Mouse (Mus musculus) lung, embryonic 16.5 days (tissue): ENCODE measurements at regions not wholly inside any gene's neighbourhood (a gene's known extent, or its start where the extent isn't known, plus 50 kb on each side); places are given as distances from the start of the nearest gene placed in this dataset.
A peak's percentile ranks its signal among the peaks of the same experiment; 100 is the strongest.

Experiments used
- ATAC-seq: fragments of 200-750 bp; cut with Nextera tagmentation; 2 replicates; pipeline ENCODE4 v1.8.0; 2017; ENCODE audit warnings: low read depth, mild to moderate bottlenecking, moderate library complexity
- H3K27ac ChIP-seq: fragments of 300-500 bp; sonication (generic); 2 replicates; pipeline ENCODE4 v1.5.1; 2014; ENCODE audit warnings: mild to moderate bottlenecking, control low read depth, low read length
- H3K27me3 ChIP-seq: fragments of 300-500 bp; sonication (generic); 2 replicates; pipeline ENCODE4 v1.6.1; 2014; ENCODE audit warnings: low read depth, low read length, mixed read lengths; ENCODE audit not compliant: control insufficient read depth, insufficient read depth
- H3K36me3 ChIP-seq: fragments of 300-500 bp; sonication (generic); 2 replicates; pipeline ENCODE4 v1.6.1; 2014; ENCODE audit warnings: low read length; ENCODE audit not compliant: control insufficient read depth, insufficient read depth
- H3K4me1 ChIP-seq: fragments of 300-500 bp; sonication (generic); replicated peaks from 2 replicates; pipeline ENCODE4 v1.6.1; 2014; ENCODE audit warnings: low read length, mixed read lengths; ENCODE audit not compliant: control insufficient read depth, insufficient read depth
- H3K4me2 ChIP-seq: fragments of 300-500 bp; sonication (generic); 2 replicates; pipeline ENCODE4 v1.6.1; 2014; ENCODE audit warnings: low read depth, low read length, control low read depth
- H3K4me3 ChIP-seq: fragments of 300-500 bp; sonication (generic); 2 replicates; pipeline ENCODE4 v1.5.1; 2014; ENCODE audit warnings: mild to moderate bottlenecking, low read length, control low read depth
- H3K9ac ChIP-seq: fragments of 300-500 bp; sonication (generic); 2 replicates; pipeline ENCODE4 v1.6.1; 2014; ENCODE audit warnings: low read length, control low read depth
- H3K9me3 ChIP-seq: fragments of 300-500 bp; sonication (generic); 2 replicates; pipeline ENCODE4 v1.6.1; 2016; ENCODE audit warnings: low read length; ENCODE audit not compliant: control insufficient read depth
- WGBS: fragments of 180-500 bp; shearing (Covaris S2); extraction: QIAGEN DNeasy Blood & Tissue Kit; methylation state at CpG from one replicate; pipeline ENCODE4 v1.1.7; 2014; 5-methylcytosine and 5-hydroxymethylcytosine counted together

DNA sequence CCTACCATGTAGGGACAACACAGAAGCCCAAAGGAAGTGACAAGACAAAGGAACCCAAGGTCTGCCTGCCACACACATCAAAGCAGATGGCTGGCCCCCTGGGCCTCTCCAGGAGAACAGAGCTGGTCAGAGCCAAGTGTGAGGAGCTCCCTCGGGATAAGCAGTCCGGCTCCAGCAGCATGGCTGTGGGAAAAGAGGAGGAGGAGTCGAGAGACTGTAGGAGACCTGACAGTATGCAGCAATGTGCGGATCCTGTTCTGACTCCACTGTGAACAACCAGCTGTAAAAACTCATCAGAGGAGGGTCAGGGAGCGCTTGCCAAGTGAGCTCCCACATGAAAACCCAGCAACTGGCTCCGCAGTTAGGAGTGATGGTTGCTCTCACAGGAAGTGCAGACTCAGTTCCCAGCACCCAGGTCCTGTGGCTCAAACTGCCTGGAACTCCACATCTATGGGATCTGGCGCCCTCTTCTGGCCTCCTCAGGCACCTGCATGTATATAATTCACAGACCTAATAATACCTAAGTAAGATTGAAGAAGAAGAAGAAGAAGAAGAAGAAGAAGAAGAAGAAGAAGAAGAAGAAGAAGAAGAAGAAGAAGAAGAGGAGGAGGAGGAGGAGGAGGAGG lies 79.3 kb upstream of the Errfi1 start:
- Histone ChIP-seq H3K4me3 (no peak overlapping the region), H3K9ac (no peak overlapping the region), H3K4me2 (no peak overlapping the region), H3K9me3 (peaks cover 8% of the 10 kb centered on the region), H3K27ac (no peak overlapping the region), H3K27me3 (no peaks in the 10 kb centered on the region), H3K36me3 (no peaks in the 10 kb centered on the region), H3K4me1 (peaks cover 7% of the 10 kb centered on the region)
- no peak for ATAC-seq
- WGBS, result 76% methylated on average over 7 of the region's 7 CpGs

DNA sequence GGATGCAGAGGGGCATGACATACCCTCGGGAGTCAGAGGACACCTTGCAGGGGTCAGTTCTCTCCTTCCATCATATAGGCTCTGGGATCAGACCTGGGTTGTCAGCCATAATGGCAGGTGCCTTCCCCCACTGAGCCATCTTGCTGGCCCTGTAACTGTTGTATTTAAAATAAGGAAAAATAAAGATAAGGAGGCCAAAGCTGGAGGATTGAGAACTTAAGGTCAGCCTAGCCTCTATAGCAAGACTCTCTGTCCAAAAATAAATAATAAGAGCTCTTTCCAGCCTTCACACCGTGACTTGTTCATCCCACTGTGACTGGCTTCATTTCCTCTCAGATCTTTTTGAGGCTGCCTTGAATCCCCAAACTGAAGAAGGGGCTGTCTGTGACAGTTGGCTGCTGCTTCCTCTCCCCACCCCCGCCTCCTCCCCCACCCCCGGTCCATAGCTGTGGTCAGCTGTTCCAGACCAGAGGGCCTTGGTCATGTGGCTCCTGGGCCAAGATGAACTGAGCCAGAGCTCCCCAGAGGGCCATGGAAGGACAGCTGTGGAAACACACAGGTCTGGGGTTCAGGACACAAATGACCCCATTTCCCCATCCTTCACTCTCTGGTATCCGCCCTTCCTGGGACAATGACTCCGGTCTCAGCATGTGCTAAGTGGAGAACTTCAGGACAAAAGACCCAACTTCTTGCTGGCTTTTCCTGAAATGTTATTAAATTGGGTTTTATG lies 81.6 kb upstream of the Errfi1 start:
- Histone ChIP-seq H3K4me1 (peaks cover 4% of the 10 kb centered on the region; the same call in 1 of the 2 replicates), H3K4me3 (no peak overlapping the region), H3K27ac (no peak overlapping the region), H3K4me2 (no peak overlapping the region), H3K36me3 (no peaks in the 10 kb centered on the region), H3K9ac (no peak overlapping the region), H3K27me3 (no peaks in the 10 kb centered on the region), H3K9me3 (peaks cover 8% of the 10 kb centered on the region)
- 63% methylated on average over 6 of the region's 6 CpGs for WGBS
- no peak for ATAC-seq

DNA sequence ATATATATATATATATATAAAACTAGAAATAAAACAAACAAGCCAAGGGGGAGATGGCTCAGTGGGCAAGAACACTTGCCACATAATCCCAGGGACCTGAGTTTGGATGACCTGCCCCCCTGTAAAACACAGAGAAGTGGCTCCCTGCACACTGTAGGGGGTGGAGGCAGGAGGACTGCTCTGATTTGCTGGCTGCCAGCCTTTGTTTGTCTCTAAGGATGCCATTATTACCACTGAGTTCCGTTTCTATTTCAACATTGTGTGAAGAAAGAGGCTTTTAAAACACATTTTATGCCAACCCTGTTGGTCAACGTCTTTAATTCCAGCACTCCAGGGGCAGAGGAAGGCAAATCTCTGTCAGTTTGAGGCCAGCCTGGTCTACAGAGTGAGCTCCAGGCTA lies 82.2 kb upstream of the Errfi1 start:
- no peak for ATAC-seq
- no peak overlapping the region for H3K9ac ChIP-seq

DNA sequence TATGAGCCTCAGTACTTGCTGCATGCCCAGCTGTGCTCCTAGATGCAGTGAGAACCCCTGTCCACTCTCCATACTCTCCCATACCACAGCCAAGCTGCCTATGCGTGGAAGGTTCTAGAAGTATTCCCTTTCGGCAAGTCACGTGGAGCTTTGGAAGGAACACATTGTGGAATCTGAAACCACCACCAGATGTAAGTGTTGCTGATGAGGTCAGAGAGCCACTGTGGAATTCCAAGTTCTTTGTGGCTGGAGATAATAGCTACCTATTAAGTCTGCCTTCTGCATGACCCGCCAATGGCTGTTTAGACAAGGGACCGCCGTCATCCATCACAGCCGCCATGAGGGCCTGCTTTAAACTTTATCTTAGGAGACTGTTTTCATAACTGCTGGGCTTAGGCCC lies 84.7 kb upstream of the Errfi1 start:
- 22% methylated on average over 7 of the region's 7 CpGs for WGBS
- ATAC-seq, result peak; percentile 37; the same call in 1 of the 2 replicates
- H3K36me3 ChIP-seq, result no peaks in the 10 kb centered on the region

More for the DNA sequence above, 82.2 kb upstream of the Errfi1 start:
- Histone ChIP-seq H3K9me3 (peaks cover 8% of the 10 kb centered on the region), H3K4me3 (no peak overlapping the region), H3K27me3 (no peaks in the 10 kb centered on the region), H3K4me1 (peaks cover 4% of the 10 kb centered on the region; the same call in 1 of the 2 replicates), H3K27ac (no peak overlapping the region), H3K36me3 (no peaks in the 10 kb centered on the region), H3K4me2 (no peak overlapping the region)
- 48% methylated on average over 2 of the region's 2 CpGs for WGBS

DNA sequence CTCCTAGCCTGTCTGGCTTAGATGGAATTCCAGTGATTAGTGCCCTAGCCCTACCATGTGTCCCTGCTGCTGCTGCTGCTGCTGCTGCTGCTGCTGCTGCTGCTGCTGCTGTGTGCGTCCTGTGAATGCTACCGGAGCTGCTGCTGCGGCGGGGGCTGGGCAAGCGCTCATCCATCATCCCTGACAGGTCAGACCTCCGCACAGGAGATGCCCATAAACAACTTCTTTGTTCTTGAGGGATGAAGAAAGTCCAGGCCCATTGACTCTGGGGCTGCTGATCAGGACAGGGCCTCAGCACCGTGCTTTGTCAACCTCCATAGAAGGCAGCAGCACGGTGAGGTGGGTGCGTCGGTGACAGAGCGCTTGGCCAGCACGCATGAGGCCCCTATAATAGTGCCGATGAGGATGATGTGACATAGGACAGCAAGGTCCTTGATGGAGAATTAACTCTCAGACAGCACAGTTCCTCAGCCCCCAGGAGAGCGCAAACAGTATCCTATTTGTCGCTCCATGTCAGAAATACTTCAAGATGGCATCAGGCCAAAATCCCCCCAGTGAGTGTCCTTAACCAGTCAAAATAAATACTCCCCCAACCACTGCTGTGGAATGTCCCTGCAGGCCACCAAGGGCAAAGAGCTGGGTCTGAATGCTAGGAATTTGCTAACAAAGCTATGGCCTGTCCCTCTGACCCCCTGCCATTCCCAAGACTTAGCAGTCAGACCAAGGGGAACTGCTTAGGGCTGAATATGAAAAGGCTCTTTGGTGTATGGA lies 95.1 kb upstream of the Errfi1 start:
- H3K9ac ChIP-seq, result peak overlapping the region; percentile 27; the same call in 1 of the 2 replicates
- 5% methylated on average over 15 of the region's 15 CpGs for WGBS
- ATAC-seq, result peak; percentile 77

More for the DNA sequence above, 84.7 kb upstream of the Errfi1 start:
- H3K4me1 ChIP-seq, result peaks cover 4% of the 10 kb centered on the region; the same call in 1 of the 2 replicates
- H3K4me2 ChIP-seq, result no peak overlapping the region
- no peaks in the 10 kb centered on the region for H3K27me3 ChIP-seq
- H3K4me3 ChIP-seq, result no peak overlapping the region
- H3K9ac ChIP-seq, result no peak overlapping the region
- H3K27ac ChIP-seq, result no peak overlapping the region
- peaks cover 4% of the 10 kb centered on the region for H3K9me3 ChIP-seq

DNA sequence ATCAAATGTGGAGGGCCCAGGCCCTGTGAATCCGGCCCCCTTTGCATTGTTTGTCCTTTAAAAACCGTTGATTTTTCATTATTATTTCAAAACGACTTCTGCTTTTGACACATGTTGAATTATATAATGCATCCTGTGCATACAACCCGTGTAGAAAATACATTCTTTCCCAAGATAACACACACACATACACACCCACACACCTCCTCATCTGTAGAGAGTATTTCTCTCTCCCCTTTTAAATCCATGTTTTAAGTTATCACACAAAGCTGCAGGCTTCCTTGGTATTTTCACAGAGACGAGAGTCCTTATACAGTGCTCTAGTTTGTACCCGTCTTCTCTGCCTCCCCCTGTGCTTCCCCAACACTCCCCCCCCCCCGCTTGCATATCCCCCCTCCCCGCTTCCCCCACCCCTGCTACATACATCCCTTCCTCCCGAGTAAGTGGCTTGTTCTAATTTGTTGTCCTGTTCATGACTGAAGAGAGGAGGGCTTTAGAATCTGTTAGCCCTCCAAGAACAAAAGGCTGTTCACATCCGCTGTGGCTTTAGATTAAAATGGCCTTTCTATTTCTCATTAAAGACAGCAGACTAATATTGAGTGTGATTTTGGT lies 95.8 kb upstream of the Errfi1 start:
- peak overlapping the region; percentile 27; the same call in 1 of the 2 replicates for H3K9ac ChIP-seq
- no peak overlapping the region for H3K4me3 ChIP-seq

More for the DNA sequence above, 95.1 kb upstream of the Errfi1 start:
- peak overlapping the region; percentile 15 for H3K4me2 ChIP-seq
- no peaks in the 10 kb centered on the region for H3K9me3 ChIP-seq
- peaks cover 33% of the 10 kb centered on the region for H3K4me1 ChIP-seq
- H3K27me3 ChIP-seq, result no peaks in the 10 kb centered on the region
- peak overlapping the region; percentile 94 for H3K27ac ChIP-seq
- H3K4me3 ChIP-seq, result no peak overlapping the region
- H3K36me3 ChIP-seq, result no peaks in the 10 kb centered on the region

DNA sequence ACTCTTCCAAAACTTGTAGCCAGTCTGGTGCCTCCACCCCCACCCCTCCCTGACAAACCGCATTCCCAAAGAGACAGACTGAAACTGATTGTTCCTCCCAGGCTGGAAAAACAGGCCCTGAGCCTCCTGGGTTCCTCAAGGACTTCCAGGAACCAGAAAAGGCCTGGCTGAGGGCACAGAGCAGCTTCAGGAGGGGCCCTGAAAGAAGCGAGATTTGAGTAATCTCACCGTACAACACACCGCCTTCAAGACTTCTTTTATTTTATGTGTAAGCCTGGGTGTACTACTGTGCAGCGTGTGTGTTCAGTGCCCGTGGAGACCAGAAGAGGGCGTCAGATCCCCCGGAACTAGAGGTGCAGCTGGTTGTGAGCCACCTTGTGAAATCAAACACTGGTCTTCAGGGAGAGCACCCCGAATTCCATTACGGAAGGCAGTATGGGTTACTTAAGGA lies 96.4 kb upstream of the Errfi1 start:
- peak overlapping the region; percentile 94 for H3K27ac ChIP-seq
- 55% methylated on average over 10 of the region's 10 CpGs for WGBS
- peak; percentile 26; the same call in 1 of the 2 replicates for ATAC-seq
- H3K27me3 ChIP-seq, result no peaks in the 10 kb centered on the region
- no peaks in the 10 kb centered on the region for H3K9me3 ChIP-seq
- H3K4me2 ChIP-seq, result no peak overlapping the region
- no peak overlapping the region for H3K9ac ChIP-seq
- no peak overlapping the region for H3K4me3 ChIP-seq
- H3K36me3 ChIP-seq, result no peaks in the 10 kb centered on the region
- H3K4me1 ChIP-seq, result peaks cover 33% of the 10 kb centered on the region

More for the DNA sequence above, 95.8 kb upstream of the Errfi1 start:
- Histone ChIP-seq H3K9me3 (no peaks in the 10 kb centered on the region), H3K27ac (peak overlapping the region; percentile 94), H3K36me3 (no peaks in the 10 kb centered on the region), H3K27me3 (no peaks in the 10 kb centered on the region), H3K4me1 (peaks cover 33% of the 10 kb centered on the region), H3K4me2 (no peak overlapping the region)
- WGBS, result 19% methylated on average over 10 of the region's 10 CpGs
- peak; percentile 43 for ATAC-seq

DNA sequence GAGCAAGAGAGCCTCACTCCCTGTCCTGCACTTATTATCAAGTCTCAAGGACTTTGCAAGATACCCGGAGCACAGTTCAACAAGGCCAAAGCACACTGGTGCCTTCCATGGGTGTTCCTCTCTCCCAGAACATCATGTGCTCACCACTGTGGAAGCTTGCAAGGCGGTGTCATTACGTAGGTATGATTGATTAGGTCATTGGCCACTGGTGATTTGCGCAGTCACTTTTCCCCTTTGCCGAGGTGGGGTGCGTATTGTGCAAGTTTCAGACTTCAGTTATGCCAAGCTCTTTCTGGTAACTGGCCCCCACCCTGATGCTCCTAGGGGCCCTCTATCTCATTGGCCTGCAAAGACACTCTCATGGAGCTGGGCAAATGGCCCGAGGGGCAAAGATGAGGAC lies 98.3 kb upstream of the Errfi1 start:
- Histone ChIP-seq H3K9ac (no peak overlapping the region), H3K27me3 (no peaks in the 10 kb centered on the region), H3K4me1 (peaks cover 41% of the 10 kb centered on the region), H3K36me3 (no peaks in the 10 kb centered on the region), H3K9me3 (no peaks in the 10 kb centered on the region), H3K27ac (no peak overlapping the region), H3K4me3 (no peak overlapping the region), H3K4me2 (no peak overlapping the region)
- WGBS, result 93% methylated on average over 7 of the region's 7 CpGs
- no peak for ATAC-seq
